Mouse (Mus musculus) cerebellum, postnatal 36 days (tissue): ENCODE measurements at regions not wholly inside any gene's neighbourhood (a gene's known extent, or its start where the extent isn't known, plus 50 kb on each side); places are given as distances from the start of the nearest gene placed in this dataset.

Source experiments
- DNase-seq, 2 experiments: peaks; one replicate each; pipeline ENCODE4 v3.0.0; 2021 to 2022; ENCODE audit warnings: mixed read lengths in 2 of 2

GRCm38 (mm10) chr6:96057011-96057410, 55.9 kb upstream of the Fam19a1 start:
- DNase-seq: no peak

- no peak for DNase-seq
These were observed 55.3 kb upstream of the Fam19a1 start for GRCm38 (mm10) chr6:96057575-96058159.

- peak; percentile 13 for DNase-seq
These were observed 51.0 kb upstream of the Fam19a1 start for GRCm38 (mm10) chr6:96061979-96062378.
